In the genomic region with DNA sequence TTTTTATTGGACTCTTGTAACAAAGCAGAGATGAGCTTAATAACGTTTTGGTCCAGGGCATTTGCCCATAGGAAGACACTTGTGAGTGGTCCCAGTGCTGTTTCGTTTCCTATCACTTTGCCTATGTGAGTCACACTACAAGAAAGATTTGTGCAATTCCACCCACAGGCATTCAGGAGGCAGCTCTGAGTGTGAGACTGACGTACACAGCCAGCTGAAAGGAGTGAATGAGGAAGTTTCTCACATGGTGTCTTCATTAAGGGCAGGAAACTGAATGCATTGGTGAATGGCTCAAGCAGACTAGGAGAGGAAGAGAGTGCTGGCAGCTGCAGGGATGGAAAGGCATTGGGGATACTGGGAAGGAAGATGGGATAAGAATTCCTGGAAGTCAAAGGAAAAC, we compare ENCODE assay signal across 30 mouse cellular contexts.
A peak's percentile ranks its signal among the peaks of the same experiment; 100 is the strongest.
DNase-seq lines count a peak whose midpoint lies in the region; ATAC-seq and TF ChIP-seq lines count a peak whose summit lies in the region.
"Had no signal": no experiment of that assay in that cellular context is flagged by ENCODE, and none has a peak within 500 bp of the region (broad histone marks: within the 10 kb centered on the region; RNA-seq: fewer than 3 reads in every experiment).

No protein-coding gene starts in this region.

- intact Hi-C loops in heart, postnatal 36 days (cut with DNase I) = no loop called here

- no peak for TF ChIP-seq RAD21 in CH12.LX (IDR thresholded peaks at IDR 0.05; ENCODE audit: low read depth, low read length)

- H3K79me2 ChIP-seq in CH12.LX (replicated peaks; ENCODE audit: control insufficient read depth, extremely low read depth, insufficient read depth, poor library complexity, severe bottlenecking) = no peaks in the 10 kb centered on the region

- in situ Hi-C loops in CH12.LX (cut with MboI; ENCODE audit: low pct_ligation_motif_present, low pct_unique_long_range_greater_than_20kb, low sequenced_read_pairs) = no loop called here

- no peak for TF ChIP-seq POLR2A in CH12.LX (IDR thresholded peaks at IDR 0.05; ENCODE audit: low read depth, low read length)

- no peak overlapping the region for H3K9ac ChIP-seq in CH12.LX (ENCODE audit: insufficient read depth, low read depth)
- H3K9ac ChIP-seq: embryonic facial prominence, embryonic 13.5 days; forebrain, embryonic 15.5 days; heart, embryonic 15.5 days; hindbrain, embryonic 13.5 days; liver, embryonic 12.5 days; liver, postnatal 0 days; midbrain, embryonic 15.5 days had no signal

- no peak overlapping the region for H3K4me3 ChIP-seq in CH12.LX (replicated peaks in 1 of 3; ENCODE audit: low read depth in 2 of 3, low read length in 2 of 3, poor library complexity in 1 of 3)
- H3K4me3 ChIP-seq: embryonic facial prominence, embryonic 13.5 days; forebrain, embryonic 10.5 days; forebrain, embryonic 15.5 days; heart, embryonic 10.5 days; heart, embryonic 15.5 days; hindbrain, embryonic 13.5 days; liver, embryonic 12.5 days; midbrain, embryonic 10.5 days; midbrain, embryonic 15.5 days had no signal

- ATAC-seq in megakaryocyte, adult 5-6 weeks (ENCODE audit: poor library complexity, severe bottlenecking) = peak; percentile 71
- ATAC-seq: forebrain, embryonic 15.5 days; liver, embryonic 12.5 days; liver, postnatal 0 days; midbrain, embryonic 15.5 days had no signal

- H3K4me1 ChIP-seq in CH12.LX (ENCODE audit: control insufficient read depth in 1 of 2, insufficient read depth in 2 of 2) = peaks cover 0 to 8% of the 10 kb centered on the region in 2 experiments; a peak in 1 of 4 replicates
- H3K4me1 ChIP-seq: embryonic facial prominence, embryonic 13.5 days; forebrain, embryonic 15.5 days; heart, embryonic 10.5 days; heart, embryonic 15.5 days; hindbrain, embryonic 13.5 days; liver, embryonic 12.5 days; midbrain, embryonic 15.5 days had no signal

- H3K9me3 ChIP-seq in CH12.LX (replicated peaks; ENCODE audit: low read length) = no peaks in the 10 kb centered on the region
- H3K9me3 ChIP-seq: embryonic facial prominence, embryonic 13.5 days; forebrain, embryonic 10.5 days; forebrain, embryonic 15.5 days; heart, embryonic 10.5 days; heart, embryonic 15.5 days; hindbrain, embryonic 13.5 days; liver, embryonic 12.5 days; midbrain, embryonic 10.5 days; midbrain, embryonic 15.5 days had no signal

- no peak for TF ChIP-seq CTCF in CH12.LX (conservative IDR thresholded peaks at IDR 0.05 in 1 of 2, IDR thresholded peaks at IDR 0.05 in 1 of 2; ENCODE audit: low read depth in 2 of 2, low read length in 2 of 2)

- H3K27me3 ChIP-seq in CH12.LX (replicated peaks) = no peaks in the 10 kb centered on the region
- H3K27me3 ChIP-seq: embryonic facial prominence, embryonic 13.5 days; forebrain, embryonic 15.5 days; heart, embryonic 15.5 days; hindbrain, embryonic 13.5 days; liver, embryonic 12.5 days; midbrain, embryonic 15.5 days had no signal

- no peak overlapping the region for H3K4me2 ChIP-seq in CH12.LX (ENCODE audit: insufficient read depth, low read depth, poor library complexity, severe bottlenecking)
- H3K4me2 ChIP-seq: embryonic facial prominence, embryonic 13.5 days; forebrain, embryonic 15.5 days; heart, embryonic 15.5 days; hindbrain, embryonic 13.5 days; liver, embryonic 12.5 days; midbrain, embryonic 15.5 days had no signal

- H3K36me3 ChIP-seq in CH12.LX (replicated peaks in 1 of 2; ENCODE audit: control insufficient read depth in 1 of 2, insufficient read depth in 1 of 2, low read length in 1 of 2) = no peaks in the 10 kb centered on the region
- H3K36me3 ChIP-seq: embryonic facial prominence, embryonic 13.5 days; forebrain, embryonic 10.5 days; forebrain, embryonic 15.5 days; heart, embryonic 10.5 days; heart, embryonic 15.5 days; hindbrain, embryonic 13.5 days; liver, embryonic 12.5 days; midbrain, embryonic 10.5 days; midbrain, embryonic 15.5 days had no signal

- dilution Hi-C loops in CH12.LX (cut with MboI; ENCODE audit: extremely low pct_ligation_motif_present, extremely low pct_unique_long_range_greater_than_20kb, low sequenced_read_pairs) = no loop called here

- peak; percentile 75 for DNase-seq in heart, adult 11 months
- no peak for DNase-seq in heart, postnatal 36 days
- peak; percentile 60 for DNase-seq in CH12.LX (ENCODE audit: extremely low read depth)
- DNase-seq in brain, adult 2 months (ENCODE audit: low read depth, low spot score) = peak; percentile 34
- no peak for DNase-seq in cerebellum, adult 8-10 months
- DNase-seq in kidney, adult 9 months = no peak
- no peak for DNase-seq in c-Kit-positive CD71-positive TER-119-positive erythroid progenitor cells, embryonic 14.5 days (ENCODE audit: low spot score)
- DNase-seq: adrenal gland, postnatal 25 days; B cell, adult 2 months; cerebellum, adult 9-10 months; cerebellum, postnatal 36 days; gastrocnemius, postnatal 10 days; kidney, adult 2 months; kidney, postnatal 4 days; layer of hippocampus, postnatal 36 days; left cerebral cortex, postnatal 4 days; liver, postnatal 0 days; right cerebral cortex, postnatal 4 days had no signal

- no peak overlapping the region for H3K27ac ChIP-seq in CH12.LX (ENCODE audit: insufficient read depth, low read depth)
- H3K27ac ChIP-seq: embryonic facial prominence, embryonic 13.5 days; forebrain, embryonic 10.5 days; forebrain, embryonic 15.5 days; heart, embryonic 10.5 days; heart, embryonic 15.5 days; hindbrain, embryonic 13.5 days; kidney, postnatal 0 days; liver, embryonic 12.5 days; macrophage; midbrain, embryonic 10.5 days; midbrain, embryonic 15.5 days had no signal

- no peak for TF ChIP-seq EP300 in CH12.LX (IDR thresholded peaks at IDR 0.05; ENCODE audit: low read length)

TF ChIP-seq in CH12.LX, 34 proteins besides CTCF, POLR2A, EP300 and RAD21:
- TF ChIP-seq NELFE (IDR thresholded peaks at IDR 0.05; ENCODE audit: low read depth, low read length) = no peak
- no peak for TF ChIP-seq JUND (conservative IDR thresholded peaks at IDR 0.05; ENCODE audit: low read depth, low read length)
- TF ChIP-seq ZMIZ1 (IDR thresholded peaks at IDR 0.05; ENCODE audit: low read depth, low read length) = no peak
- TF ChIP-seq HCFC1 (IDR thresholded peaks at IDR 0.05; ENCODE audit: low read depth, low read length) = no peak
- no peak for TF ChIP-seq ELF1 (IDR thresholded peaks at IDR 0.05; ENCODE audit: low read depth, low read length)
- TF ChIP-seq ETS1 (conservative IDR thresholded peaks at IDR 0.05; ENCODE audit: low read depth, low read length) = no peak

Comparison
In these comparisons a context has a peak if more than half of its experiments do, and no peak if none do; other contexts are left out.
1. DNase-seq: peak in heart, adult 11 months (single experiment), CH12.LX (single experiment) and brain, adult 2 months (single experiment); none in heart, postnatal 36 days (0 of 2), cerebellum, adult 8-10 months (single experiment), kidney, adult 9 months (single experiment) and c-Kit-positive CD71-positive TER-119-positive erythroid progenitor cells, embryonic 14.5 days (single experiment).